Mouse (Mus musculus): ENCODE results near the gene Capn1.

GRCm38 (mm10) chr19:5964804-5965203, 50.9 kb downstream of the Capn1 start:
- TF ChIP-seq CTCF (IDR thresholded peaks at IDR 0.05; ENCODE audit: control insufficient read depth, insufficient read depth, insufficient replicate concordance, low read depth, low read length), result no peak
- no peak for TF ChIP-seq POLR2A (IDR thresholded peaks at IDR 0.05; ENCODE audit: control insufficient read depth, low read depth, low read length)

Measured in testis, adult 2 months (tissue).